Mouse (Mus musculus): ENCODE results near the gene Akap5. TPM values are rescaled to one million over a fixed set of nuclear protein-coding genes. Genes with fewer than 3 reads are reported as not detected.

Akap5 gene
- polyA plus RNA-seq (2015; fragmentation: Nextera tagmentation; extraction: Ambion mirVana): 12.3 and 13.8 TPM in 2 replicates

- WGBS: under 1% methylated on average over 42 of the region's 53 CpGs
- no peaks in the 10 kb centered on the region for H3K9me3 ChIP-seq (ENCODE audit: control insufficient read depth, low read length)
- peak; percentile 99 for ATAC-seq
Measured at GRCm38 (mm10) chr12:76324679-76325431, at the start of gene Akap5. TSS of gene Akap5 (plus strand) at chr12:76324891.

GRCm38 (mm10) chr12:76278209-76278608 is 46.5 kb upstream of the Akap5 start:
- Histone ChIP-seq H3K4me3 (ENCODE audit: low read length) (no peak overlapping the region), H3K36me3 (ENCODE audit: control insufficient read depth, insufficient read depth, low read length) (peaks cover 5% of the 10 kb centered on the region; the same call in 1 of the 2 replicates), H3K9me3 (ENCODE audit: control insufficient read depth, low read length) (no peaks in the 10 kb centered on the region), H3K9ac (ENCODE audit: low read depth, low read length) (no peak overlapping the region), H3K27me3 (replicated peaks; ENCODE audit: control insufficient read depth, insufficient read depth, low read length) (no peaks in the 10 kb centered on the region), H3K4me1 (ENCODE audit: control insufficient read depth, insufficient read depth, low read depth, low read length) (no peaks in the 10 kb centered on the region), H3K27ac (ENCODE audit: low read depth, low read length) (no peak overlapping the region), H3K4me2 (ENCODE audit: low read length) (no peak overlapping the region)
- ATAC-seq: no peak
- 86% methylated on average over 6 of the region's 6 CpGs for WGBS

More at GRCm38 (mm10) chr12:76324679-76325431, at the start of gene Akap5:
- Histone ChIP-seq H3K36me3 (ENCODE audit: control insufficient read depth, insufficient read depth, low read length) (0 out of 2 replicates have a peak, but pooled peaks cover 6% of the 10 kb centered on the region), H3K9ac (ENCODE audit: low read depth, low read length) (peak within 1 kb of the TSS; percentile 82), H3K4me1 (ENCODE audit: control insufficient read depth, insufficient read depth, low read depth, low read length) (no peaks in the 10 kb centered on the region; the same call in 1 of the 2 replicates), H3K4me3 (ENCODE audit: low read length) (peak within 1 kb of the TSS; percentile 59), H3K27me3 (replicated peaks; ENCODE audit: control insufficient read depth, insufficient read depth, low read length) (no peaks in the 10 kb centered on the region), H3K27ac (ENCODE audit: low read depth, low read length) (peak within 1 kb of the TSS; percentile 72), H3K4me2 (ENCODE audit: low read length) (peak within 1 kb of the TSS; percentile 86)

GRCm38 (mm10) chr12:76280556-76280955 is 44.1 kb upstream of the Akap5 start:
- Histone ChIP-seq H3K9me3 (ENCODE audit: control insufficient read depth, low read length) (no peaks in the 10 kb centered on the region), H3K4me1 (ENCODE audit: control insufficient read depth, insufficient read depth, low read depth, low read length) (no peaks in the 10 kb centered on the region), H3K36me3 (ENCODE audit: control insufficient read depth, insufficient read depth, low read length) (peaks cover 6% of the 10 kb centered on the region; the same call in 1 of the 2 replicates), H3K4me2 (ENCODE audit: low read length) (no peak overlapping the region), H3K4me3 (ENCODE audit: low read length) (no peak overlapping the region), H3K27ac (ENCODE audit: low read depth, low read length) (no peak overlapping the region), H3K9ac (ENCODE audit: low read depth, low read length) (no peak overlapping the region), H3K27me3 (replicated peaks; ENCODE audit: control insufficient read depth, insufficient read depth, low read length) (no peaks in the 10 kb centered on the region)
- no peak for ATAC-seq
- WGBS: 80% methylated on average over 9 of the region's 9 CpGs

- H3K4me2 ChIP-seq (ENCODE audit: low read length): no peak overlapping the region
- no peak overlapping the region for H3K27ac ChIP-seq (ENCODE audit: low read depth, low read length)
- WGBS: 91% methylated on average over 2 of the region's 2 CpGs
- no peaks in the 10 kb centered on the region for H3K27me3 ChIP-seq (replicated peaks; ENCODE audit: control insufficient read depth, insufficient read depth, low read length)
- ATAC-seq: no peak
- no peak overlapping the region for H3K4me3 ChIP-seq (ENCODE audit: low read length)
- H3K9me3 ChIP-seq (ENCODE audit: control insufficient read depth, low read length): no peaks in the 10 kb centered on the region
- H3K4me1 ChIP-seq (ENCODE audit: control insufficient read depth, insufficient read depth, low read depth, low read length): no peaks in the 10 kb centered on the region
- H3K9ac ChIP-seq (ENCODE audit: low read depth, low read length): no peak overlapping the region
- H3K36me3 ChIP-seq (ENCODE audit: control insufficient read depth, insufficient read depth, low read length): peaks cover 6% of the 10 kb centered on the region; the same call in 1 of the 2 replicates
Measured at GRCm38 (mm10) chr12:76281111-76281660, 43.5 kb upstream of the Akap5 start.

- Histone ChIP-seq H3K27me3 (replicated peaks; ENCODE audit: control insufficient read depth, insufficient read depth, low read length) (no peaks in the 10 kb centered on the region), H3K36me3 (ENCODE audit: control insufficient read depth, insufficient read depth, low read length) (peaks cover 6% of the 10 kb centered on the region; the same call in 1 of the 2 replicates), H3K4me1 (ENCODE audit: control insufficient read depth, insufficient read depth, low read depth, low read length) (no peaks in the 10 kb centered on the region), H3K4me3 (ENCODE audit: low read length) (no peak overlapping the region), H3K4me2 (ENCODE audit: low read length) (no peak overlapping the region), H3K9ac (ENCODE audit: low read depth, low read length) (no peak overlapping the region), H3K9me3 (ENCODE audit: control insufficient read depth, low read length) (no peaks in the 10 kb centered on the region), H3K27ac (ENCODE audit: low read depth, low read length) (no peak overlapping the region)
- ATAC-seq: peak; percentile 21; the same call in 1 of the 2 replicates
- WGBS: 37% methylated on average over 4 of the region's 4 CpGs
Measured at GRCm38 (mm10) chr12:76282132-76282531, 42.6 kb upstream of the Akap5 start.

DNA sequence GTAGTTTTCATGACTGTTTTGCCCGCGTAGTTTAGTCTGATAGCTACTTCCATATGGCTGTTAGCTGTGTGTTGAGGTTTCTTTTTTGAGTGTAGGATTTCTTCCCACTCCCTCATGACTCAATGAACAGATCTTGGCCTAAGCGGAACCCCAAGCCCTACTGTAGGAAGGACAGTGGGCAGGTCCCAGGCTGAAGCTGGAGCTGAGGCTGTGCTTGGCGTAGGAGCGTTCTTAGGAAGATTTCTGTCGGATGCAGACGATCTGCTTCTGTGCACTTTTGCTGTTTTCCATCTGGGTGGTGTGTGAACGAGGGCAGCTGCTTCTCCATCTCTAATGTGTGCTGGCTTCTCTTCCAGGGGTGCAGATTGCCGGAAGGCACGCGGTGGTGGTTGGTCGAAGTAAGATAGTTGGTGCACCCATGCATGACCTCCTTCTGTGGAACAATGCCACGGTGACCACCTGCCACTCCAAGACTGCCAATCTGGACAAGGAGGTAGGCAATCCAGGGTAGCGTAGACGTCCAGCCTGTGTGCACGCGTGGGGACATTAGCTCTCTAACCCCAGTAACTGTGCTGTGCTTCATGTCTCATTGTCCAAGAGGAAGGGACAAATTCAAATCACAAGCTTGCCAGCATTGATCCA is 42.0 kb upstream of the Akap5 start:
- no peak overlapping the region for H3K4me2 ChIP-seq (ENCODE audit: low read length)
- H3K9me3 ChIP-seq (ENCODE audit: control insufficient read depth, low read length): no peaks in the 10 kb centered on the region
- H3K27me3 ChIP-seq (replicated peaks; ENCODE audit: control insufficient read depth, insufficient read depth, low read length): no peaks in the 10 kb centered on the region
- no peak overlapping the region for H3K9ac ChIP-seq (ENCODE audit: low read depth, low read length)
- no peak overlapping the region for H3K4me3 ChIP-seq (ENCODE audit: low read length)
- no peak overlapping the region for H3K27ac ChIP-seq (ENCODE audit: low read depth, low read length)
- 0 out of 2 replicates have a peak, but pooled peaks have one; percentile 19 for ATAC-seq
- 74% methylated on average over 17 of the region's 17 CpGs for WGBS
- H3K4me1 ChIP-seq (ENCODE audit: control insufficient read depth, insufficient read depth, low read depth, low read length): no peaks in the 10 kb centered on the region
- H3K36me3 ChIP-seq (ENCODE audit: control insufficient read depth, insufficient read depth, low read length): peaks cover 6% of the 10 kb centered on the region; the same call in 1 of the 2 replicates

DNA sequence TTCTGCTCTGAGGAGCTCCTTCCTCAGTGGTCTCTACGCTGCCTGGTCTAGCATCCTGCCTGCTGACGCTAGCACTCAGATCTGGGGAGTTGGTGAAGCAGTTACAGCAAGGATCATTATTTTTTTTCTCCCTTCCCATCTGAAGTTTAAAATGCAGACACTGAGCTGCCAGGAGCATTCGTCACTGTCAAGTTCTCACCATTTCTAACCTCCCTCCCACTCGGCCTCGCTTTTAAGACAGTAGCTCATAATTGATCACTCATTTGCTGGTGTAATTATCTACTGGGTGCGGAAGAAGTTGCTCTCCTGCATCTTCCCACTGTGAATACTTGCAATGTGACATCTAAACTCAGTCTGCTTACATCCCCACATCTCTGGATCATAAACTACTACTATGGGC is 39.3 kb upstream of the Akap5 start:
- WGBS: 60% methylated on average over 6 of the region's 6 CpGs
- peaks cover 11% of the 10 kb centered on the region for H3K36me3 ChIP-seq (ENCODE audit: control insufficient read depth, insufficient read depth, low read length)
- no peaks in the 10 kb centered on the region for H3K9me3 ChIP-seq (ENCODE audit: control insufficient read depth, low read length)
- 0 out of 2 replicates have a peak overlapping the region, but pooled peaks have one; percentile 11 for H3K9ac ChIP-seq (ENCODE audit: low read depth, low read length)
- H3K27ac ChIP-seq (ENCODE audit: low read depth, low read length): no peak overlapping the region
- no peaks in the 10 kb centered on the region for H3K27me3 ChIP-seq (replicated peaks; ENCODE audit: control insufficient read depth, insufficient read depth, low read length)
- H3K4me1 ChIP-seq (ENCODE audit: control insufficient read depth, insufficient read depth, low read depth, low read length): peaks cover 6% of the 10 kb centered on the region
- H3K4me2 ChIP-seq (ENCODE audit: low read length): no peak overlapping the region
- ATAC-seq: no peak
- H3K4me3 ChIP-seq (ENCODE audit: low read length): no peak overlapping the region

GRCm38 (mm10) chr12:76287986-76288385 is 36.7 kb upstream of the Akap5 start:
- WGBS: 26% methylated on average over 8 of the region's 8 CpGs
- Histone ChIP-seq H3K4me1 (ENCODE audit: control insufficient read depth, insufficient read depth, low read depth, low read length) (peaks cover 6% of the 10 kb centered on the region), H3K4me3 (ENCODE audit: low read length) (no peak overlapping the region), H3K9ac (ENCODE audit: low read depth, low read length) (no peak overlapping the region), H3K9me3 (ENCODE audit: control insufficient read depth, low read length) (no peaks in the 10 kb centered on the region), H3K27me3 (replicated peaks; ENCODE audit: control insufficient read depth, insufficient read depth, low read length) (no peaks in the 10 kb centered on the region), H3K36me3 (ENCODE audit: control insufficient read depth, insufficient read depth, low read length) (peaks cover 7% of the 10 kb centered on the region; the same call in 1 of the 2 replicates), H3K4me2 (ENCODE audit: low read length) (no peak overlapping the region), H3K27ac (ENCODE audit: low read depth, low read length) (peak overlapping the region; percentile 58)
- ATAC-seq: peak; percentile 57; the same call in 1 of the 2 replicates

DNA sequence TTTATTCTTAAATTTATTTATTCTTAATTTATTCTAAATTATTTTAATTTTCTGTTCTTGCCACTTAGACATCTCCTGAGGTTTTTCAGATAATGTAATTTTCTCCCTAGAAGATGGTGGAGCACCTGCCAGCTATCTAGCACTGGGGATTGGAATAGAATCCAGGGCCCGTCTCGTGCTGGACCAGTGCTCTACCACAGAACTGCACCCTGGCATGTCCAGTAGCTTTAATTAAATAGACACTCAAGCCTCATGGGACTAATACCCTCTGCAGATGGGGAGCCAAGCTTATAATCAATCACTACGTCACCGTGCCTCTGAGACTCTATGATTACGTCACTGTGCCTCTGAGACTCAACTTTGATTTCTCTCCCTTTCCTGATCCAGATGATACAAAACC is 36.2 kb upstream of the Akap5 start:
- WGBS: 34% methylated on average over 5 of the region's 5 CpGs
- Histone ChIP-seq H3K9me3 (ENCODE audit: control insufficient read depth, low read length) (no peaks in the 10 kb centered on the region), H3K27ac (ENCODE audit: low read depth, low read length) (peak overlapping the region; percentile 30; the same call in 1 of the 2 replicates), H3K4me3 (ENCODE audit: low read length) (no peak overlapping the region), H3K36me3 (ENCODE audit: control insufficient read depth, insufficient read depth, low read length) (peaks cover 4% of the 10 kb centered on the region; the same call in 1 of the 2 replicates), H3K27me3 (replicated peaks; ENCODE audit: control insufficient read depth, insufficient read depth, low read length) (no peaks in the 10 kb centered on the region), H3K4me2 (ENCODE audit: low read length) (no peak overlapping the region), H3K9ac (ENCODE audit: low read depth, low read length) (no peak overlapping the region), H3K4me1 (ENCODE audit: control insufficient read depth, insufficient read depth, low read depth, low read length) (peaks cover 6% of the 10 kb centered on the region)
- ATAC-seq: peak; percentile 29; the same call in 1 of the 2 replicates

Measured in hindbrain, embryonic 16.5 days (tissue).